Comparison of ENCODE assay signal across 11 mouse cellular contexts in genomic region chr3:153715646-153716045, GRCm38 (mm10). TPM values are rescaled to one million over a fixed set of nuclear protein-coding genes. Genes with fewer than 3 reads are reported as not detected.
DNase-seq lines count a peak whose midpoint lies in the region; ATAC-seq lines count a peak whose summit lies in the region.
"Had no signal": no experiment of that assay in that cellular context is flagged by ENCODE, and none has a peak within 500 bp of the region (broad histone marks: within the 10 kb centered on the region; RNA-seq: fewer than 3 reads in every experiment).

No protein-coding gene starts in this region.

- peak overlapping the region; percentile 1; the same call in 1 of the 2 replicates for H3K4me2 ChIP-seq in kidney, embryonic 15.5 days
- no peak overlapping the region; the same call in 1 of the 2 replicates for H3K4me2 ChIP-seq in embryonic facial prominence, embryonic 11.5 days (ENCODE audit: low read depth, low read length)
- H3K4me2 ChIP-seq in intestine, embryonic 15.5 days (replicated peaks) = no peak overlapping the region
- no peak overlapping the region for H3K4me2 ChIP-seq in neural tube, embryonic 11.5 days (ENCODE audit: low read depth)
- H3K4me2 ChIP-seq: heart, embryonic 11.5 days; liver, embryonic 15.5 days had no signal

- ATAC-seq in kidney, embryonic 15.5 days (replicated peaks; ENCODE audit: low FRiP score) = peak; percentile 41
- ATAC-seq in embryonic facial prominence, embryonic 11.5 days (replicated peaks; ENCODE audit: insufficient number of reproducible peaks, low FRiP score, low TSS enrichment, low read depth) = no peak
- ATAC-seq in intestine, embryonic 15.5 days = peak; percentile 29; the same call in 1 of the 2 replicates
- no peak for ATAC-seq in neural tube, embryonic 11.5 days (ENCODE audit: insufficient read depth, low FRiP score, low TSS enrichment)
- ATAC-seq in erythroblast, adult 5-6 weeks (replicated peaks; ENCODE audit: low FRiP score, poor library complexity, severe bottlenecking) = no peak
- ATAC-seq: Patski had no signal

- peaks cover 58% of the 10 kb centered on the region for H3K4me1 ChIP-seq in kidney, embryonic 15.5 days
- H3K4me1 ChIP-seq in embryonic facial prominence, embryonic 11.5 days (ENCODE audit: control insufficient read depth, insufficient read depth, low read length) = peaks cover 4% of the 10 kb centered on the region
- peaks cover 22% of the 10 kb centered on the region for H3K4me1 ChIP-seq in intestine, embryonic 15.5 days (replicated peaks)
- no peaks in the 10 kb centered on the region for H3K4me1 ChIP-seq in neural tube, embryonic 11.5 days (ENCODE audit: control insufficient read depth, insufficient read depth, low read length)

- no peaks in the 10 kb centered on the region for H3K27me3 ChIP-seq in kidney, embryonic 15.5 days
- no peaks in the 10 kb centered on the region for H3K27me3 ChIP-seq in embryonic facial prominence, embryonic 11.5 days (ENCODE audit: control insufficient read depth, insufficient read depth, low read length)
- H3K27me3 ChIP-seq in intestine, embryonic 15.5 days (replicated peaks) = no peaks in the 10 kb centered on the region
- no peaks in the 10 kb centered on the region for H3K27me3 ChIP-seq in neural tube, embryonic 11.5 days (ENCODE audit: control insufficient read depth, insufficient read depth, low read length)
- H3K27me3 ChIP-seq: liver, embryonic 15.5 days; Patski had no signal

- no peak overlapping the region for H3K4me3 ChIP-seq in kidney, embryonic 15.5 days (replicated peaks)
- no peak overlapping the region for H3K4me3 ChIP-seq in embryonic facial prominence, embryonic 11.5 days (ENCODE audit: low read depth, low read length)
- H3K4me3 ChIP-seq in intestine, embryonic 15.5 days (replicated peaks) = no peak overlapping the region
- H3K4me3 ChIP-seq in neural tube, embryonic 11.5 days (ENCODE audit: low read depth, low read length) = no peak overlapping the region
- H3K4me3 ChIP-seq: liver, embryonic 15.5 days had no signal

- no peak overlapping the region for H3K9ac ChIP-seq in kidney, embryonic 15.5 days
- no peak overlapping the region for H3K9ac ChIP-seq in embryonic facial prominence, embryonic 11.5 days (replicated peaks; ENCODE audit: low read length)
- H3K9ac ChIP-seq in intestine, embryonic 15.5 days = no peak overlapping the region
- H3K9ac ChIP-seq in neural tube, embryonic 11.5 days (ENCODE audit: low read length) = no peak overlapping the region
- H3K9ac ChIP-seq: liver, embryonic 15.5 days had no signal

- peaks cover 5% of the 10 kb centered on the region for H3K9me3 ChIP-seq in kidney, embryonic 15.5 days (replicated peaks)
- no peaks in the 10 kb centered on the region for H3K9me3 ChIP-seq in embryonic facial prominence, embryonic 11.5 days (replicated peaks; ENCODE audit: control insufficient read depth, low read length)
- H3K9me3 ChIP-seq in intestine, embryonic 15.5 days = no peaks in the 10 kb centered on the region
- no peaks in the 10 kb centered on the region for H3K9me3 ChIP-seq in neural tube, embryonic 11.5 days (ENCODE audit: control insufficient read depth, low read length)

- 13% methylated on average over 7 of the region's 7 CpGs for WGBS in kidney, embryonic 15.5 days
- 17% methylated on average over 7 of the region's 7 CpGs for WGBS in embryonic facial prominence, embryonic 11.5 days
- WGBS in intestine, embryonic 15.5 days = 47% methylated on average over 7 of the region's 7 CpGs
- WGBS in neural tube, embryonic 11.5 days = 61% methylated on average over 7 of the region's 7 CpGs

- peaks cover 5% of the 10 kb centered on the region; the same call in 1 of the 2 replicates for H3K36me3 ChIP-seq in kidney, embryonic 15.5 days
- H3K36me3 ChIP-seq in embryonic facial prominence, embryonic 11.5 days (replicated peaks; ENCODE audit: control insufficient read depth, insufficient read depth, low read depth, low read length) = no peaks in the 10 kb centered on the region
- no peaks in the 10 kb centered on the region for H3K36me3 ChIP-seq in intestine, embryonic 15.5 days
- no peaks in the 10 kb centered on the region for H3K36me3 ChIP-seq in neural tube, embryonic 11.5 days (ENCODE audit: control insufficient read depth, insufficient read depth, low read length)
- H3K36me3 ChIP-seq: liver, embryonic 15.5 days had no signal

- DNase-seq in kidney, adult 18-20 months = no peak
- peak; percentile 82 for DNase-seq in embryonic facial prominence, embryonic 11.5 days (ENCODE audit: low spot score)
- DNase-seq in neural tube, embryonic 11.5 days (ENCODE audit: low spot score) = peak; percentile 23
- no peak for DNase-seq in thymus, postnatal 10 days (ENCODE audit: low spot score in 2 of 2)
- DNase-seq: cerebellum, postnatal 10 days had no signal

- peak overlapping the region; percentile 59 for H3K27ac ChIP-seq in kidney, embryonic 15.5 days
- H3K27ac ChIP-seq in embryonic facial prominence, embryonic 11.5 days (replicated peaks; ENCODE audit: low read depth, low read length) = peak overlapping the region; percentile 60; the same call in 1 of the 2 replicates
- no peak overlapping the region for H3K27ac ChIP-seq in intestine, embryonic 15.5 days
- H3K27ac ChIP-seq in neural tube, embryonic 11.5 days (ENCODE audit: low read depth, low read length) = peak overlapping the region; percentile 34; the same call in 1 of the 2 replicates
- H3K27ac ChIP-seq: liver, embryonic 15.5 days had no signal

RNA-seq across cellular contexts. Expression of gene St6galnac3, which starts 9.3 kb away (rescaled TPM):
- 65.2 and 65.5 TPM in 2 replicates for polyA plus RNA-seq in kidney, embryonic 15.5 days (2015; fragmentation: Nextera tagmentation; extraction: Ambion mirVana)
- polyA plus RNA-seq in embryonic facial prominence, embryonic 11.5 days (2014; fragmentation: Nextera tagmentation; extraction: Ambion mirVana) = 55.0 and 61.9 TPM in 2 replicates
- 34.5 and 35.1 TPM in 2 replicates for polyA plus RNA-seq in intestine, embryonic 15.5 days (2015; fragmentation: Nextera tagmentation; extraction: Ambion mirVana)
- polyA plus RNA-seq in neural tube, embryonic 11.5 days (2014; fragmentation: Nextera tagmentation; extraction: Ambion mirVana) = 41.4 and 48.0 TPM in 2 replicates
- total RNA-seq in erythroblast, adult 5-6 weeks (2015; ENCODE audit: low replicate concordance) = 6.7 and 11.0 TPM in 2 replicates
- 3.7 and 6.6 TPM in 2 replicates for total RNA-seq in erythroblast, adult 5-6 weeks (2017; ENCODE audit: low replicate concordance)

Comparison
In these comparisons a context has a peak if more than half of its experiments do, and no peak if none do; other contexts are left out.
1. ATAC-seq: peak in kidney, embryonic 15.5 days (single experiment) and intestine, embryonic 15.5 days (single experiment); none in embryonic facial prominence, embryonic 11.5 days (single experiment), neural tube, embryonic 11.5 days (single experiment) and erythroblast, adult 5-6 weeks (single experiment).
2. DNase-seq: peak in embryonic facial prominence, embryonic 11.5 days (single experiment) and neural tube, embryonic 11.5 days (single experiment); none in kidney, adult 18-20 months (single experiment) and thymus, postnatal 10 days (0 of 2).